Mouse (Mus musculus): ENCODE measurements around the gene Nsf. TPM values are rescaled to one million over a fixed set of nuclear protein-coding genes. Genes with fewer than 3 reads are reported as not detected.

Gene Nsf
- polyA plus RNA-seq, 1 experiment from 2014 or later, result 197 TPM

- WGBS, result 95% methylated on average over 7 of the region's 7 CpGs
- no peak overlapping the region for H3K4me2 ChIP-seq
- H3K36me3 ChIP-seq, result peaks cover 32% of the 10 kb centered on the region
- no peaks in the 10 kb centered on the region for H3K27me3 ChIP-seq
- no peak overlapping the region for H3K27ac ChIP-seq (replicated peaks)
- no peaks in the 10 kb centered on the region for H3K9me3 ChIP-seq
- H3K9ac ChIP-seq, result no peak overlapping the region
- H3K4me3 ChIP-seq, result no peak overlapping the region
- peaks cover 16% of the 10 kb centered on the region for H3K4me1 ChIP-seq (replicated peaks)
- ATAC-seq (ENCODE audit: low FRiP score, low read depth), result no peak
Measured at GRCm38 (mm10) chr11:103856641-103857040, 97.2 kb downstream of the Nsf start.

DNA sequence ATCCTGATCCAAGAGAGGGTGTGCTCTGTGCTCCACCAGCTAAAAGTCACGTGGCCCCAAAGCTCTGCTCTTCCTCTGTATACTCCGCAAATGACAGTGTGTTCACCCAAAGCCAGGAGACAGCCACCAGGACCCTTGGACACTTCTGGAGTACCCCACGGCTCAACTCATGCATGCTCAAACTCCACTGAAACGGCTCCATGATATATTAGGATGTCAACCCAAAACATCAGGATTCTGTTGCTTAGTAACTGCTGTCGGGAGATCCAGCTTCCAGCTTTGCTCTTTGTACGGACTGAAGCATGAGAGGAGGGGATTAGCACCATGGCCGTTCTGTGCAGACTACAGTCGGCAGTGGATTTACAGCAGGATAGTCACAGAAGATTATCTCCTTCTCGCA, 99.6 kb downstream of the Nsf start:
- Histone ChIP-seq H3K4me3 (no peak overlapping the region), H3K9me3 (no peaks in the 10 kb centered on the region), H3K4me2 (no peak overlapping the region), H3K27ac (replicated peaks) (no peak overlapping the region; the same call in 1 of the 2 replicates), H3K4me1 (replicated peaks) (peaks cover 16% of the 10 kb centered on the region), H3K36me3 (peaks cover 17% of the 10 kb centered on the region), H3K27me3 (no peaks in the 10 kb centered on the region), H3K9ac (no peak overlapping the region)
- peak; percentile 63; the same call in 1 of the 2 replicates for ATAC-seq (ENCODE audit: low FRiP score, low read depth)
- WGBS, result 24% methylated on average over 9 of the region's 9 CpGs

DNA sequence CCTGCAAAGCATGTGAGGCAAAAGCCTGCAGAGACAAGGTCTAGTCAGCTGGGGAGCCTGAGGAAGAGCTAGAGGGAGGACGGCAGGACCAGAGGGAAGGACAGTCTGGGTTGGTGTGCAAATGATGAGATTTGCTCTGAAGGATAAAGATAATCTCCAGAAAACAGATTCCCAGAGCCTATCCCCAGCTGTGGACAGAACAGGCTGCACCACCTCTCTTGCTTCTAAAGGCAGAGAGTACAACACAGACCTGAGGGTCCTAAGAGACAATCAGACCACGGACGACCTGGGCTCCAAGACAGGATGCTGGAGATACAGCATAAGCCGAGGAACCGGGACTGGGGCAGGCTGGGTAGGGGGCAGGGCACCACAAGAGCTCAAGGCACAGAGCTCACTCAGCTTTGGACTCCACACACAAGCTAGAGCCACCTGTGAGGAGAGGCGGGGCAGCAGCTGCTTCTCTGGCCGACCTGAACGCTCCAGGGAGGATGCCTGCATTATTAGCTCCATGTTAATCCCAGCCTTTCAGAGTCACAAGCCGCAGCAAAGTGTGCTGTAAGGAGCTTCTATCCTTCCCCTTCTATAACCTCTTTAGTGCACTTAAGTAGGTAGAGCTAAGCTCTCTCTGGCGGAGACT, 100.5 kb downstream of the Nsf start:
- Histone ChIP-seq H3K9ac (no peak overlapping the region), H3K4me3 (no peak overlapping the region), H3K4me1 (replicated peaks) (peaks cover 16% of the 10 kb centered on the region), H3K36me3 (peaks cover 12% of the 10 kb centered on the region), H3K27me3 (no peaks in the 10 kb centered on the region), H3K9me3 (no peaks in the 10 kb centered on the region), H3K27ac (replicated peaks) (peak overlapping the region; percentile 34; the same call in 1 of the 2 replicates), H3K4me2 (no peak overlapping the region)
- peak; percentile 56; the same call in 1 of the 2 replicates for ATAC-seq (ENCODE audit: low FRiP score, low read depth)
- 35% methylated on average over 10 of the region's 10 CpGs for WGBS

- Histone ChIP-seq H3K9ac (no peak overlapping the region), H3K27ac (replicated peaks) (no peak overlapping the region), H3K9me3 (no peaks in the 10 kb centered on the region), H3K36me3 (peaks cover 13% of the 10 kb centered on the region), H3K4me1 (replicated peaks) (peaks cover 16% of the 10 kb centered on the region), H3K27me3 (no peaks in the 10 kb centered on the region), H3K4me3 (no peak overlapping the region), H3K4me2 (no peak overlapping the region)
- ATAC-seq (ENCODE audit: low FRiP score, low read depth), result no peak
- WGBS, result 52% methylated on average over 16 of the region's 16 CpGs
Measured at GRCm38 (mm10) chr11:103852590-103853283, 101.1 kb downstream of the Nsf start.

DNA sequence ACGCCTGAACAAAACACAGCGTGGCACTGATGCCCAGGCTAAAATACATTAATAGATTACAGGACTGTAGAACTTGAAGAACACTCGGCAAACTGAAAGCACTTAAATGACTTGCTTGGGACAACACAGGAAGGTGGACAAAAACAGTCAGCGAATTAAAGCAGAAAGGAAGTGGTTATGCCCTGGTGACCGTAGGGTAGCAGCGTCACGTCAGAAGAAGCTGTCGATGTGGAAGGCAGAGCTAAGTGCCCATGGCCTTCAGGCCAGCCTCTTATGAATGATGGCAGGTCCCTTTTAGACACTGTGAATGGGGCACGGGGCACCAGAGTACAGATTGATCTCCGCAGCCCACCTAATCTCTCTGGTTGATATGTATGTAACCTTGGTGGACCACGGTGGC, 105.6 kb downstream of the Nsf start:
- Histone ChIP-seq H3K4me2 (no peak overlapping the region), H3K9me3 (no peaks in the 10 kb centered on the region), H3K4me3 (no peak overlapping the region), H3K27ac (replicated peaks) (no peak overlapping the region), H3K27me3 (no peaks in the 10 kb centered on the region), H3K9ac (no peak overlapping the region), H3K4me1 (replicated peaks) (peaks cover 4% of the 10 kb centered on the region), H3K36me3 (peaks cover 15% of the 10 kb centered on the region)
- ATAC-seq (ENCODE audit: low FRiP score, low read depth), result no peak
- WGBS, result 93% methylated on average over 11 of the region's 11 CpGs

DNA sequence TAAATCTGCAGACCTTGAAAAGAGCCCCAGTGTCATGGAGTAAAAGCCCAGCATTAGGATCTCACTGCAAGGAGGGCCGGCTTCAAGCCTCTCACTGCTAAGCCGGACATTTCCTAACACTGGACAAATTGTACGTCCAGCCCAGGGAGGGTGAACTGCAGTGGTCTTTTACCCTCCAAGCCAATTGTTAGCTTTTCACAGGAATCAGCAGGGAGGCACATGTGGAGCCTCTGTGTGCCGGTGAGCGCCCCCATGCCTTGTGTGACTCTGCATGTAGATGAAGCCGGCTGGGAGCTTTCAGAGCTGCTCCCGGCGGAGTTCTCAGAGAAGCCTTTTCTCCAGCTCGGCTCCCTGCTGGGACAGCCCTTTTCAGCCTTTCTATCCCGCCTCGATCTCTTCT, 113.0 kb downstream of the Nsf start:
- peak overlapping the region; percentile 34; the same call in 1 of the 2 replicates for H3K4me2 ChIP-seq
- WGBS, result 2% methylated on average over 11 of the region's 11 CpGs
- H3K4me1 ChIP-seq (replicated peaks), result peaks cover 18% of the 10 kb centered on the region
- H3K36me3 ChIP-seq, result no peaks in the 10 kb centered on the region; the same call in 1 of the 2 replicates
- no peak overlapping the region for H3K4me3 ChIP-seq
- no peaks in the 10 kb centered on the region for H3K9me3 ChIP-seq
- H3K27ac ChIP-seq (replicated peaks), result peak overlapping the region; percentile 59
- ATAC-seq (ENCODE audit: low FRiP score, low read depth), result peak; percentile 71
- H3K27me3 ChIP-seq, result no peaks in the 10 kb centered on the region
- no peak overlapping the region for H3K9ac ChIP-seq

DNA sequence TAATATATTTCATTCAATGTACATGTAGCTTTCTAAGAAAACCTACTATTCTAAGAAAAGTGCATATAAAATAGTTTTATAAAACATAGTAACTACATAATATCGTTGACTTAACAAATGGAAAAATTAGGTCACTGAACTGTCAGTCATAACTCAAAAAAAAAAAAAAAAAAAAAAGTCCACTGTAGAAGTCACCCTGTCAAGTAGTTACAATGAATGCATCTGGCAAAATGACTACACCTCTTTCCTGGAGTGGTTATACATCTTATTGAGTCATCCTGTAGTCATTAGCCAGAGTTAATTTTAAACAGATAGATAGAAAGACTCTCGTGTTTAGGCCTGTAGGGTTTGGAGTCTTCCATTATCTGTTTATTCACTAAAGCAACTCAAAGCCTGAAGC, 114.9 kb downstream of the Nsf start:
- 78% methylated on average over 2 of the region's 2 CpGs for WGBS
- Histone ChIP-seq H3K36me3 (no peaks in the 10 kb centered on the region), H3K4me2 (no peak overlapping the region)

DNA sequence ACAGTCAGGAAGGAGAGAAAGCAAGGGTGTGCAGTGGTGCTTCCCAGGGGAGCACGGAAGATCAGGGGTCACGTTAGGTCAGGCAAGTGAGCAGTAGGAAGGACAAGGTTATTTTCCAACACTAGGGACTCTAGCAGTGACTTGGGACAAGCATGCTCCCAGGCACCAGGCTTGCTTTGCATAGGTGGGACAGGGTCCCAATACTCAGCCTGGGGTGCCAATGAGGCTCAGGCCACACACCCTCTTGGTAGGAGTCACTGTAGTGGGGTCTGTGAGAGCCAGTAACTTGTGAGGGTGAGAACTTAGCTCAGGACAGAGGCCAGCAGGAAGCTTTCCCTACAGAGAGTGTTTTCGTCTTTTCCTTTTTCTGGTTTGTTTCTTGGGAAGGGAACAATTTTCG, 121.5 kb downstream of the Nsf start:
- no peak overlapping the region for H3K4me2 ChIP-seq
- peaks cover 7% of the 10 kb centered on the region for H3K36me3 ChIP-seq
- H3K9me3 ChIP-seq, result no peaks in the 10 kb centered on the region
- H3K4me1 ChIP-seq (replicated peaks), result no peaks in the 10 kb centered on the region
- WGBS, result 88% methylated on average over 4 of the region's 4 CpGs
- no peak overlapping the region for H3K4me3 ChIP-seq
- H3K27ac ChIP-seq (replicated peaks), result no peak overlapping the region
- ATAC-seq (ENCODE audit: low FRiP score, low read depth), result no peak
- H3K9ac ChIP-seq, result no peak overlapping the region
- no peaks in the 10 kb centered on the region for H3K27me3 ChIP-seq

More for the DNA sequence above, 114.9 kb downstream of the Nsf start:
- Histone ChIP-seq H3K27me3 (no peaks in the 10 kb centered on the region), H3K4me3 (no peak overlapping the region), H3K9me3 (no peaks in the 10 kb centered on the region), H3K9ac (no peak overlapping the region), H3K4me1 (replicated peaks) (peaks cover 18% of the 10 kb centered on the region), H3K27ac (replicated peaks) (no peak overlapping the region)
- no peak for ATAC-seq (ENCODE audit: low FRiP score, low read depth)

- H3K27ac ChIP-seq (replicated peaks), result no peak overlapping the region
- ATAC-seq (ENCODE audit: low FRiP score, low read depth), result no peak
- H3K27me3 ChIP-seq, result no peaks in the 10 kb centered on the region
- H3K9me3 ChIP-seq, result no peaks in the 10 kb centered on the region
- no peak overlapping the region for H3K9ac ChIP-seq
- WGBS, result 76% methylated on average over 3 of the region's 3 CpGs
- H3K36me3 ChIP-seq, result peaks cover 13% of the 10 kb centered on the region
- H3K4me2 ChIP-seq, result no peak overlapping the region
- H3K4me1 ChIP-seq (replicated peaks), result no peaks in the 10 kb centered on the region
- no peak overlapping the region for H3K4me3 ChIP-seq
Measured at GRCm38 (mm10) chr11:103831766-103832165, 122.1 kb downstream of the Nsf start.

- 94% methylated on average over 9 of the region's 9 CpGs for WGBS
- peaks cover 19% of the 10 kb centered on the region for H3K36me3 ChIP-seq
- no peak for ATAC-seq (ENCODE audit: low FRiP score, low read depth)
- H3K4me2 ChIP-seq, result no peak overlapping the region
- no peaks in the 10 kb centered on the region for H3K4me1 ChIP-seq (replicated peaks)
- no peaks in the 10 kb centered on the region for H3K9me3 ChIP-seq
- no peak overlapping the region for H3K27ac ChIP-seq (replicated peaks)
- H3K4me3 ChIP-seq, result no peak overlapping the region
- H3K27me3 ChIP-seq, result no peaks in the 10 kb centered on the region
- no peak overlapping the region for H3K9ac ChIP-seq
Measured at GRCm38 (mm10) chr11:103830476-103830875, 123.4 kb downstream of the Nsf start.

- 69% methylated on average over 4 of the region's 4 CpGs for WGBS
- ATAC-seq (ENCODE audit: low FRiP score, low read depth), result no peak
- no peaks in the 10 kb centered on the region for H3K27me3 ChIP-seq
- peaks cover 19% of the 10 kb centered on the region for H3K36me3 ChIP-seq
- H3K9ac ChIP-seq, result no peak overlapping the region
- H3K27ac ChIP-seq (replicated peaks), result no peak overlapping the region
- no peaks in the 10 kb centered on the region for H3K4me1 ChIP-seq (replicated peaks)
- no peak overlapping the region for H3K4me3 ChIP-seq
- H3K9me3 ChIP-seq, result no peaks in the 10 kb centered on the region
- H3K4me2 ChIP-seq, result no peak overlapping the region
Measured at GRCm38 (mm10) chr11:103829956-103830355, 123.9 kb downstream of the Nsf start.

DNA sequence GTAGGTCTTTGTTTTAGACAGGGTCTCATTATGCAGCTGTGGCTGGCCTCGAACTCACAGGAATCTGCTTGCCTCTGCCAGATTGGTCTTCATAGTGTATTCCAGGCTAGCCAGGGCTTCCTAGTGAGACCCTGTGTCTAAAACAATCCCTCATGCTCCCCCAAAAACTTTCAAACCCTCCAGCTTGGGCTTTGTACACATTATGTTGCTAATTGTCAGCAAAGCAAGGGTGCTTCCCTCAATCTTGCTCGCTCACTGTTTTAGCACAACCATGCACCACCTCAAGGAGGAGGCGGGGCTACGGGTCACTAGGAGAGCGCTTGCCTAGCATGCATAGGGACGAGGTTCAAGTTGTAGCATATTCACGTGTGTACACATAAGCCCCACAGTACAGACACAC, 125.0 kb downstream of the Nsf start:
- Histone ChIP-seq H3K4me1 (replicated peaks) (no peaks in the 10 kb centered on the region), H3K36me3 (peaks cover 24% of the 10 kb centered on the region), H3K27me3 (no peaks in the 10 kb centered on the region), H3K4me2 (no peak overlapping the region), H3K27ac (replicated peaks) (no peak overlapping the region), H3K4me3 (no peak overlapping the region), H3K9me3 (no peaks in the 10 kb centered on the region), H3K9ac (no peak overlapping the region)
- WGBS, result 82% methylated on average over 7 of the region's 7 CpGs
- ATAC-seq (ENCODE audit: low FRiP score, low read depth), result no peak

All from hindbrain, embryonic 15.5 days (tissue).